Mouse (Mus musculus): ENCODE data around the gene Txndc15. TPM values are rescaled to one million over a fixed set of nuclear protein-coding genes. Genes with fewer than 3 reads are reported as not detected.

Gene Txndc15
- 351 TPM in 1 of 2 replicates, not detected in the other for polyA plus RNA-seq (2012; ENCODE audit: insufficient read depth, insufficient read length, low replicate concordance, missing spikeins)

DNA sequence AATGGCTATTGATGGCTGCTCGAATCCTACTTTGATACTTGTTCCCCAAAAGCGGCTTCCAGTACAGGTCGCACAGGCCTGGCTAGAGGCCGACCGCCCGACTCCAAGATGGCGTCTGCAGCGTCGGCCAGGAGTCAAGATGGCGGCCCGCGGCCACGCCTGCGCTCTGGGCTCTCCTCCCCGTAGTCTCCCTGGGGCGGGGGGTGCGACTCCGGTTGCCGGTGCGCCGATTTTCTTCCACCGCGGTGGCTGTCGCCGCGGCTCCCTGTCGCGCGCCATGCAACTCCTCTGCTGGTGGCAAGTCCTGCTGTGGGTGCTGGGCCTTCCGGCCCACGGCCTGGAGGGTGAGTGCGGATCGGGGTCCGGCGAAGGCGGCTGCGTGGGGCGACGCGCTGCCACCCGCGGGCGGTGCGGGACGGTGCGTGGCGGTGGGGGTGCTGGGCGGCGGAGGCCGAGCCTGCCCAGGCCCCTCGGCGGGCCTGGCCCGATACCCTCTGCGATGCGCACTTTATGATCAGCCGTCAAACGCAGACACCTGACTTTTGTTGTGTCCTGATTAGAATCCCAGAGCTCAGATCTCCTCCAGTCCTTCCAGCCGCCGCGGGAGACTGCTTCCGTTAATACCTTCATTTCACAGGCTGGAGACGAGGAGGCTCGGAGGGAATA lies at the start of gene Txndc15:
Gene Txndc15 (plus strand): TSS at position 150 of the 666 bp plus-strand sequence.
- WGBS, result under 1% methylated on average over 63 of the region's 63 CpGs
- peak; percentile 82; the same call in 1 of the 2 replicates for TF ChIP-seq POLR2A (IDR thresholded peaks at IDR 0.05; ENCODE audit: insufficient read depth, low read depth, low read length)
- TF ChIP-seq CTCF (IDR thresholded peaks at IDR 0.05; ENCODE audit: insufficient read depth, low read depth, low read length), result no peak
- Histone ChIP-seq H3K27ac (ENCODE audit: insufficient read depth, low read depth, low read length) (peak within 1 kb of the TSS; percentile 94), H3K4me3 (ENCODE audit: insufficient read depth, low read depth, low read length) (peak within 1 kb of the TSS; percentile 85), H3K4me1 (ENCODE audit: control insufficient read depth, insufficient read depth, low read length) (peaks cover 16% of the 10 kb centered on the region)

DNA sequence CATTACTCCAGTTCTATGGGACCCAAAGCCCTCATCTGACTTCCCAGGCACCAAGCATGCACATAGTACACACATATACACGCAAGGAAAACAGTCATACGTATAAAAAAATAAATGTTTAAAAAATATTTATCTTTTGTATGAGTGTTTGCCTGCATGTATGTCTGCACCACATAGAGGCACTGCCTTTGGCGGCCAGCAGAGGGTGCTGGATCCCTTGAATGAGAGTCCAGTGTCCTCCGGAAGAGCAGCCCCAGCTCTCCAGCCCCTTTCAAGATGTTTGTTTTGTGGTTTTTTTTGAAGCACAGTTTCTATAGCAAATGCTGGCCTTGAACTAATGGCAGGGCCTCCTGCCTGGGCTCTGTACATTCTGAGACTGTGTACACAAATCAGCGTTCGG lies 45.9 kb upstream of the Txndc15 start:
- no peak for TF ChIP-seq POLR2A (IDR thresholded peaks at IDR 0.05; ENCODE audit: insufficient read depth, low read depth, low read length)
- peak; percentile 25; the same call in 1 of the 2 replicates for TF ChIP-seq CTCF (IDR thresholded peaks at IDR 0.05; ENCODE audit: insufficient read depth, low read depth, low read length)
- no peaks in the 10 kb centered on the region for H3K4me1 ChIP-seq (ENCODE audit: control insufficient read depth, insufficient read depth, low read length)
- H3K4me3 ChIP-seq (ENCODE audit: insufficient read depth, low read depth, low read length), result no peak overlapping the region
- WGBS, result 80% methylated on average over 6 of the region's 6 CpGs
- H3K27ac ChIP-seq (ENCODE audit: insufficient read depth, low read depth, low read length), result no peak overlapping the region

DNA sequence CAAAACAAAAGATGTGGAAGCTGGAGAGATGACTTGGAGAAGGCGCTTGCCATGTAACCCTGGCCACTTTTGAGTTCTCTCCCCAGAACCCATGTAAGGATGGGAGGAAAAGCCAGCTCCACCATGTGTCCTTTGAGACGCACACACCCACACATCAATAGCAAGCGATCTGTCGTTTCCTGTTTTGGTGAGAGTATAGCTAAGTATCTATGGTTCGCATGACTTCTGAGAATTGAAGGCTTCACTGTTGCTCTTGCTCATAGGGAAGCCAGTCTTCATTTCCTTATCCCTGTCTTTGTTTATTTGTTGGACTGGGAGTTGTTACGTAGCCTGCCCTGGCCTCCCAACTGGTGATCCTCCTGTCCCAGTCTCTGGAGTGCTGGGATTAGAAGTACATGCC lies 41.7 kb upstream of the Txndc15 start:
- no peak for TF ChIP-seq CTCF (IDR thresholded peaks at IDR 0.05; ENCODE audit: insufficient read depth, low read depth, low read length)
- TF ChIP-seq POLR2A (IDR thresholded peaks at IDR 0.05; ENCODE audit: insufficient read depth, low read depth, low read length), result no peak
- Histone ChIP-seq H3K4me3 (ENCODE audit: insufficient read depth, low read depth, low read length) (no peak overlapping the region), H3K4me1 (ENCODE audit: control insufficient read depth, insufficient read depth, low read length) (no peaks in the 10 kb centered on the region), H3K27ac (ENCODE audit: insufficient read depth, low read depth, low read length) (no peak overlapping the region)
- WGBS, result 93% methylated on average over 6 of the region's 6 CpGs

DNA sequence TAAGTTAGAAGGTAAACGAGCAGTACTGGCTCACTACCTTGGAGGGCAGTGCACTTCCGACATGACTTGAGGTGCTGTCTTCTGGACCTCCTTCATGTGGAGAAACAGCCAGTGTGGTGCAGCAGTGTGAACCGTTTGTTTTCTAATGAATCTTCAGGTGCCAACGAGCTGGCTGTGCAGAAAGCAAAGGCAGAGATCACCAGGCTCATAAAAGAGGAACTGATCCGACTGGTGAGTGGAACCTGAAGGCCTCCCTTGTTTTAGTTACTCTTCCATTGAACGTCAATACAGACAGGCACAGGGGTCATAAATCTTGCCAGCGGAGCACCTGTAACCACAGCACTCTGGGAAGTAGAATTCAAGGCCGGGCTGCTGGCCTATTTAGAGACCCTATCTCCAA lies 37.1 kb upstream of the Txndc15 start:
- no peak overlapping the region for H3K27ac ChIP-seq (ENCODE audit: insufficient read depth, low read depth, low read length)
- H3K4me1 ChIP-seq (ENCODE audit: control insufficient read depth, insufficient read depth, low read length), result no peaks in the 10 kb centered on the region
- no peak for TF ChIP-seq CTCF (IDR thresholded peaks at IDR 0.05; ENCODE audit: insufficient read depth, low read depth, low read length)
- TF ChIP-seq POLR2A (IDR thresholded peaks at IDR 0.05; ENCODE audit: insufficient read depth, low read depth, low read length), result no peak
- 87% methylated on average over 8 of the region's 8 CpGs for WGBS
- H3K4me3 ChIP-seq (ENCODE audit: insufficient read depth, low read depth, low read length), result no peak overlapping the region

DNA sequence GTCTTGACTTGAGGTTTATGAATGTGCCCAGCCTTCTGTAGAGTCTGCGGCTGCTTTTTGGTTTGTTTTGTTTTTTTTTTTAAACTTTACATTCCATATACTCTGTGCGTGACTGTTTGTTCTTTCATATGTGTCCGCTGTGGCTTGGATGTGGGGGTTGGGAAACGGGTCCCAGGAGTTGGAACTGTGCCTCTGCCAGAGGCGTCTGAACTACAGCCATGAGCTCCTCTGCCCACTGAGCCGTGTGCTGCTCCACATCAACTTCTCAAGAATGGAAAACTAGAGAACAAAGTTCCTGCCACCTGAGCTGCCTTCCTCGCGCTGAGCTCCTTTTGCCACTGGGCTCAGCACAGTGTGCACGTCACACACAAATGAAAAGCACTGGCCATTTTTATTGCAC lies 32.2 kb upstream of the Txndc15 start:
- H3K27ac ChIP-seq (ENCODE audit: insufficient read depth, low read depth, low read length), result no peak overlapping the region
- H3K4me1 ChIP-seq (ENCODE audit: control insufficient read depth, insufficient read depth, low read length), result no peaks in the 10 kb centered on the region
- no peak overlapping the region for H3K4me3 ChIP-seq (ENCODE audit: insufficient read depth, low read depth, low read length)
- TF ChIP-seq POLR2A (IDR thresholded peaks at IDR 0.05; ENCODE audit: insufficient read depth, low read depth, low read length), result no peak
- TF ChIP-seq CTCF (IDR thresholded peaks at IDR 0.05; ENCODE audit: insufficient read depth, low read depth, low read length), result no peak
- WGBS, result 77% methylated on average over 9 of the region's 9 CpGs

DNA sequence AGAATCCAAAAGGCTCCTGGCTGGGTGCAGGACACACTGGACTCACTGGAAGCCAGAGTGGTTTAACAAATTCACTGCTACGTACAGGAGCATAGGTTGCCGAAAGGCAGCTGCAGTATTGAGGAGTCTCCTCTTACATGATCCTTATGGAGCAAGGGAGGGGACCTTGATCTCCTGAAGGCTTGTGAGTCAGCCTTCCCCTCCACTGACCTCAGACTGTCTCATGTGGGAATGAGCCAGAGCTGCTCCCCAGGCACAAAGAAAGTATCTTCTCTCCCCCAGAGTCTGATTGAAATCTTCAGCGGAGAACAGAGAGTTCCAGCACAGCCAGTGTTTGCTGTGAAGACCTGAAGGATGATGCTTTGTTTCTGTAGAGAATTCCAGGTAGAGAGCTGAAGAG lies 30.9 kb upstream of the Txndc15 start:
- no peak overlapping the region for H3K27ac ChIP-seq (ENCODE audit: insufficient read depth, low read depth, low read length)
- TF ChIP-seq POLR2A (IDR thresholded peaks at IDR 0.05; ENCODE audit: insufficient read depth, low read depth, low read length), result no peak
- TF ChIP-seq CTCF (IDR thresholded peaks at IDR 0.05; ENCODE audit: insufficient read depth, low read depth, low read length), result no peak
- no peaks in the 10 kb centered on the region for H3K4me1 ChIP-seq (ENCODE audit: control insufficient read depth, insufficient read depth, low read length)
- 78% methylated on average over 3 of the region's 3 CpGs for WGBS
- H3K4me3 ChIP-seq (ENCODE audit: insufficient read depth, low read depth, low read length), result no peak overlapping the region

DNA sequence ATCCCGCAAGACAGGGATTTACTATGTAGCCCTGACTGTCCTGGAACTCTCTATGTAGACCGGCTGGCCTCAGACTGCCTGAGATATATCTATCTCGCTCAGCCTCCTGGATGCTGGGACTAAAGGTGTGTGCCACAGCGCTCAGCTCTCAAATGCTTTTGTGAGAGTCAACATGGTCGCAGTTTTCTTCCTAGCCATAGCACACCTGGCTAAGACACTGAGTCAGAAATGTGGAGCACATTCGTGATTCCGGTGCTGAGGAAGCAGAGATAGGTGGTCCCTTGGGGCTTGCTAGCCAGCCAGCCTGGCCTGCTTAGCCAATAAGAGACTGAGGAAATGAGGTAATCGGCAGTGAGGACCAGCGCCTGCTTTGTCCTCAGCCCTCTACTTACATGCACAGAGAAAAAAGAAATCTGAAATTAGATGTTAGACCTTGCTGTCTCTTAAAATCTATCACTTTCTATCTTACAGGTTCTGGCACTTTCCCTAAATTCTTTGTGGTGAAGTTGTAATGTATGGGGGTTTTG lies 28.3 kb upstream of the Txndc15 start:
- Histone ChIP-seq H3K27ac (ENCODE audit: insufficient read depth, low read depth, low read length) (no peak overlapping the region), H3K4me3 (ENCODE audit: insufficient read depth, low read depth, low read length) (no peak overlapping the region), H3K4me1 (ENCODE audit: control insufficient read depth, insufficient read depth, low read length) (no peaks in the 10 kb centered on the region)
- 84% methylated on average over 9 of the region's 9 CpGs for WGBS
- no peak for TF ChIP-seq POLR2A (IDR thresholded peaks at IDR 0.05; ENCODE audit: insufficient read depth, low read depth, low read length)
- no peak for TF ChIP-seq CTCF (IDR thresholded peaks at IDR 0.05; ENCODE audit: insufficient read depth, low read depth, low read length)

DNA sequence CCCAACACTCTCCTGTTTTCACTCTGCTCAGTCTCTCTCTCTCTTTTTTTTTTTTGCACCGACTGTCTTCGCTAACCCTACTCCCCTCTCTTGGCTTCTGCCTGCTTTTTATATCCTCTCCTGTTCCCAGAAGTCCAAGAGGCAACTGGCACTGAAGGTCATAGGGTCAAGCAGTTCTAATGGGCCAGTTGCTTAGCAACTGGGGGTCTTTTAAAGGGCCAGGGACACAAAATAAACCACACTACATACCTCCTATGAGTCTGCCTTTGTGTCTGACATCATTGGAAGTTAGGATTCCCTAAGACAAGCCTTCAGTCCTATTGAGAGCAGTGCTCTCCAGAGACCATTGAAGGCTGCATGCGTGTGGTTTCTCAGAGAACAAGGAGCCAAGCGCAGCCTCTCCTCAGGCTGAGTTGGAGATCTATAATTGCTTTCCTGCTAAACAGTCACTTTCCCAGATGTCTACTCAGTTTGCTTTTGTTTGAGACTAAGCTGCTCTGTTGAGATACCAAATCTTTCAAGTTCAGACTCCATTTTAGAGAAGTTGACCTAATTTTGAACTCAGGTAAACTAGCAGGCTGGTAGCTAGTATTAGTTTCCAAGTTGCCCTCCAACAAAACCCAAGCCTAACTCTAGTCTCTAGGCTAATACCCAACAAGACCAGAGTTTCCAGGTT lies 26.4 kb upstream of the Txndc15 start:
- WGBS, result 38% methylated on average over 4 of the region's 4 CpGs
- H3K27ac ChIP-seq (ENCODE audit: insufficient read depth, low read depth, low read length), result no peak overlapping the region
- TF ChIP-seq POLR2A (IDR thresholded peaks at IDR 0.05; ENCODE audit: insufficient read depth, low read depth, low read length) (no peak), CTCF (IDR thresholded peaks at IDR 0.05; ENCODE audit: insufficient read depth, low read depth, low read length) (no peak)
- no peak overlapping the region for H3K4me3 ChIP-seq (ENCODE audit: insufficient read depth, low read depth, low read length)
- H3K4me1 ChIP-seq (ENCODE audit: control insufficient read depth, insufficient read depth, low read length), result no peaks in the 10 kb centered on the region
